Mouse (Mus musculus) bone marrow, adult 2 months (tissue): ENCODE data around the gene Hdac8. TPM values are rescaled to one million over a fixed set of nuclear protein-coding genes. Genes with fewer than 3 reads are reported as not detected.

Experiments used
- H3K27ac ChIP-seq: fragments of 200-500 bp; 2 replicates; pipeline ENCODE4 v1.5.1; 2012; ENCODE audit warnings: low read depth, mild to moderate bottlenecking, control low read depth, inconsistent platforms, low read length; ENCODE audit not compliant: control insufficient read depth, poor library complexity, insufficient read depth
- H3K4me1 ChIP-seq: fragments of 200-500 bp; 2 replicates; pipeline ENCODE4 v1.6.1; 2011; ENCODE audit warnings: low read length; ENCODE audit not compliant: control insufficient read depth, insufficient read depth
- H3K4me3 ChIP-seq: fragments of 200-500 bp; replicated peaks from 2 replicates; pipeline ENCODE3; 2011; ENCODE audit warnings: mild to moderate bottlenecking, low read depth, low read length, control low read depth; ENCODE audit not compliant: control insufficient read depth
- CTCF ChIP-seq: fragments of 200-500 bp; IDR thresholded peaks from 2 replicates; pipeline ENCODE4 v1.5.1; 2011; ENCODE audit warnings: low read length, control low read depth; ENCODE audit not compliant: control insufficient read depth, insufficient read depth
- POLR2A ChIP-seq: fragments of 200-500 bp; IDR thresholded peaks from 2 replicates; pipeline ENCODE4 v1.6.1; 2011; ENCODE audit warnings: low read depth, mild to moderate bottlenecking, control low read depth, low read length, borderline replicate concordance; ENCODE audit not compliant: control insufficient read depth
- WGBS: fragments of 180-500 bp; shearing (Covaris S2); methylation state at CpG from one replicate; pipeline ENCODE4 v1.1.7; 2018; 5-methylcytosine and 5-hydroxymethylcytosine counted together
- polyA plus RNA-seq: library from polyadenylated mRNA; stranded (reverse); fragments of >200 nt; gene quantifications from 2 replicates; pipeline ENCODE4 v1.2.4, GENCODE M21; 2011; ENCODE audit warnings: low replicate concordance; ENCODE audit not compliant: missing spikeins, insufficient read depth, insufficient read length

Hdac8 gene
- polyA plus RNA-seq, 1 experiment: 10.4 TPM

- TF ChIP-seq CTCF (no peak), POLR2A (no peak)
- no peak overlapping the region for H3K27ac ChIP-seq
- WGBS: 78% methylated on average over 14 of the region's 14 CpGs
Measured at GRCm38 (mm10) chrX:102349843-102350731, 155.1 kb downstream of the Hdac8 start.

GRCm38 (mm10) chrX:102348886-102349486 is 156.2 kb downstream of the Hdac8 start:
- no peak overlapping the region for H3K27ac ChIP-seq
- no peaks in the 10 kb centered on the region for H3K4me1 ChIP-seq
- 78% methylated on average over 9 of the region's 9 CpGs for WGBS
- no peak overlapping the region for H3K4me3 ChIP-seq
- no peak for TF ChIP-seq POLR2A
- no peak for TF ChIP-seq CTCF

More at GRCm38 (mm10) chrX:102349843-102350731, 155.1 kb downstream of the Hdac8 start:
- no peaks in the 10 kb centered on the region for H3K4me1 ChIP-seq
- no peak overlapping the region for H3K4me3 ChIP-seq

GRCm38 (mm10) chrX:102341688-102342087 is 163.5 kb downstream of the Hdac8 start:
- no peak overlapping the region for H3K4me3 ChIP-seq
- no peak for TF ChIP-seq POLR2A
- TF ChIP-seq CTCF: no peak
- WGBS: 80% methylated on average over 4 of the region's 4 CpGs
- H3K4me1 ChIP-seq: no peaks in the 10 kb centered on the region
- no peak overlapping the region for H3K27ac ChIP-seq

GRCm38 (mm10) chrX:102339396-102340155 is 165.6 kb downstream of the Hdac8 start:
- H3K27ac ChIP-seq: no peak overlapping the region
- no peak for TF ChIP-seq CTCF
- H3K4me3 ChIP-seq: no peak overlapping the region
- H3K4me1 ChIP-seq: no peaks in the 10 kb centered on the region
- 61% methylated on average over 8 of the region's 8 CpGs for WGBS

GRCm38 (mm10) chrX:102319696-102320095 is 185.5 kb downstream of the Hdac8 start:
- Histone ChIP-seq H3K27ac (no peak overlapping the region), H3K4me3 (no peak overlapping the region), H3K4me1 (no peaks in the 10 kb centered on the region)
- WGBS: 81% methylated on average over 3 of the region's 3 CpGs
- TF ChIP-seq POLR2A: no peak
- no peak for TF ChIP-seq CTCF

- TF ChIP-seq POLR2A (no peak), CTCF (no peak)
- H3K4me1 ChIP-seq: no peaks in the 10 kb centered on the region
- no peak overlapping the region for H3K27ac ChIP-seq
- no peak overlapping the region for H3K4me3 ChIP-seq
Measured at GRCm38 (mm10) chrX:102319252-102319651, 185.9 kb downstream of the Hdac8 start.

- H3K4me3 ChIP-seq: no peak overlapping the region
- WGBS: 70% methylated on average over 5 of the region's 5 CpGs
- no peaks in the 10 kb centered on the region for H3K4me1 ChIP-seq
- TF ChIP-seq CTCF (no peak), POLR2A (no peak)
- no peak overlapping the region for H3K27ac ChIP-seq
Measured at GRCm38 (mm10) chrX:102318782-102319181, 186.4 kb downstream of the Hdac8 start.

- Histone ChIP-seq H3K4me3 (no peak overlapping the region), H3K27ac (no peak overlapping the region), H3K4me1 (no peaks in the 10 kb centered on the region)
- WGBS: 89% methylated on average over 3 of the region's 3 CpGs
- TF ChIP-seq POLR2A (no peak), CTCF (no peak)
Measured at GRCm38 (mm10) chrX:102311119-102311518, 194.0 kb downstream of the Hdac8 start.
